Mouse (Mus musculus) monocyte, adult 2 months (primary cell): Measurements from ENCODE around the gene Scfd2.

Experiments used
- DNase-seq, 2 experiments: peaks; one replicate each; pipeline ENCODE4 v3.0.0; 2022; ENCODE audit warnings: low spot score in 2 of 2, low read depth in 1 of 2

Scfd2 gene

GRCm38 (mm10) chr5:74206038-74206437 is 325.5 kb downstream of the Scfd2 start:
- DNase-seq = no peak

- no peak for DNase-seq
These were observed 326.1 kb downstream of the Scfd2 start for GRCm38 (mm10) chr5:74205509-74205908.

- no peak for DNase-seq
These were observed 327.1 kb downstream of the Scfd2 start for GRCm38 (mm10) chr5:74204465-74204864.

DNA sequence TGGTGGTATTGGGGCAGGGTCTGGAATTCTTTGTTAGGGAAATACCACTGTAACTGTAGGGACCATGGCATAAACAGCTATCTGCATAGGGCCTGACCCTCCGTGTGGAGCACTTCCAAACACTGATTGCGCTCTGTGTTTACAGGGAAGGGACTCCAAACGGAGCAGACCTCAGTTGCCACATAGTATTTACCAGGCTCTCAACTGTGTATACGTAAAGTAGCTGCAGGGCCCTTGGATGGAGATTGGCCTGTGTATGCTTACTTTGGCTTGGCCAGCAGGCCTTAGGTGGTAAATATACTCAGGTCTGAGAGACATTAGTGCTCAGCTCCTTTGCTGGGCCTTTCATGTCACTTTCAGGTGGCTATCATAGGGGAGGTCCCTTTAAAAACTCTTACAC is 329.0 kb downstream of the Scfd2 start:
- DNase-seq = no peak

DNA sequence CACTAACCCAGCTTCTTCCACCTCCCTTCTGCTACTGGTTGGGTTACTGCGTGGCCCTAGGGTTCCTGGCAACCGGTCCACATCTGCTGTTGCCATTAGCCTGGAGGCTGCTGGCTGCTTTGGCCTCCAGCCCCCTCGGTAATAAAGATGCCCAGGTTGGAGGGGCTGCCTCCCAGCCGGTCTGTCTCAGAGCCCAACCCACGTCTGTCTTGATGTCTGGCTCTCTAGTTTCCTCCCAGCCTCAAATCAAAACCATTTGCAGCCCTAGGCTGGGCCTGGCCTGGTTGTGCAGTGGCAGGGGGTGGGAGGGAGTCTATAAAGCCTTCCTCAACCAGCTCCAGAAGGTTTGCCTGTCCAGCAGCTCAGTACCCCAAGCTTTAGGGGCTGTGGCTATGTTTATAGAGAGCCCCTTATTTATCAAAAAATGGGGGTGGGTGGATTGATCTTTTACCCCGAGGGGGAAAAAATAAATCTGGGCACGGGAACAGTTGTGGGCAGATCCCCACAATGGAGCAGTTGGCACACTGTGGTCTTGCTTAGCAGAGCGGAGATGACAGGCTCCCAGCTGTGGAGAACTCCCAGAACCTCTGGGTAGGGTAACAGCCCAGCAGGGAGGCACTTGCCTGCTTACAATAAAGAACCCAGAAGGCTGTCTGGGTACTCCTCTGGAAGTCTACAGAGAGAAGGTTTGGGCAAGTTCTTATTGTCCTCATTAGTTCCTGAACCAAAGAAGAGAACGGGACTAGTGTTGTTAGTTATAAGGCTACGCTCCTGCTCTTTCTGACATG is 329.8 kb downstream of the Scfd2 start:
- no peak for DNase-seq

DNA sequence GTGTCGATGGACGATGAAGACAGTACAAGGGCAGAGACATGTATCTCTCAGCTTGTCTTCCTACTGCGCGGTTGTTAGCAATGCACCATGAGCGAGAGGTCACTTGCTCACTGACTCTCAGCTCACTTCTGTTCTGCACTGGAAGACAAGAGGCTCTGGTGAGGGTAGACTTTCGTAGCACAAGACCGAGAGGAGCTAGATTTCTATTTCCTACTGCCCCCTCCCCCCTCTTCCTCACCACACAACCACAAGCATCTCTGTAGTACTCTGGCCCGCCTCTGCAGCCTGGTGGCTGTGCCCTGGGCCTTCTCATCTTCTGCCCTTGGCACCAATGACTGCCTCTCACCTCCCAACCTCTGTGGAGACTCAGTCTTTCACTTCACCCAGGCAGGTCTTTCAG is 331.1 kb downstream of the Scfd2 start:
- no peak for DNase-seq

GRCm38 (mm10) chr5:74199793-74200192 is 331.8 kb downstream of the Scfd2 start:
- no peak for DNase-seq

GRCm38 (mm10) chr5:74198446-74198845 is 333.1 kb downstream of the Scfd2 start:
- DNase-seq = no peak

- no peak for DNase-seq
These were observed 333.8 kb downstream of the Scfd2 start for GRCm38 (mm10) chr5:74197541-74198330.

- DNase-seq = no peak
These were observed 335.3 kb downstream of the Scfd2 start for GRCm38 (mm10) chr5:74196307-74196618.

DNA sequence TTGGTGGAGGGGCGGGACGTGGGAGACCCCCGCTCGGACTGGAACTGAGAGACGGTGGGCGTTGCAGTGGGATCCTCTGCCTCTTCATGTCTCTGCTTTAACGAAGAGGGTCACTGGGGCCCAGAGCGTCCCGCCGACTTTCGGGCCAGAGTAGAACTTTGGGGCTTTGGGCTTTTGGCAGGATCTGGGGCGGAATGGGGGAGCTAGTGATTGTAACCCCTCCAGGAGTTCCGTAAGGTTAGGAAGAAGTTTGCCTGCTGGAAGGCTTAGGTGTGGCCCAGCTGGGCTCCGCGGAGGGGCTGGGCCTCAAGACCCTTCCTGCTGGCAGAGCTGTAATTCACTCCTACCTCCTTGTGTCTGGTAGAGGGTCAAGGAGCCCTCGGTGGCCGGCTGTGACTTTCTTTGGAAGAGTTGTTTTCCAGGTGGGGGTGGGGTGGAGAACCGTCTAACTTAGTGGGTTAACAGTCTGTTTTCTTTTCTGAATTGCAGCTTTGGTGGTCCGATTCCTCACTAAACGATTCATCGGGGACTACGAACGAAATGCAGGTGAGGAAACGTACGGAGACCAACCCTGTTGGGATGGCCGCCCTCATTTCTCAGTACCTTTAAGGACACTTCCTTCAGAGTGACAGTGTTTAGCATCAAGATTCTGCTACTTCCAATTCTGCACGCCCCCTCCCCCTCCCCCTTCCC is 335.8 kb downstream of the Scfd2 start:
- DNase-seq = no peak

GRCm38 (mm10) chr5:74194841-74195613 is 336.5 kb downstream of the Scfd2 start, which contains the start of gene Rasl11b:
Gene Rasl11b, plus strand, starts transcription at chr5:74195286.
- DNase-seq = peak; percentile 28 to 37

DNA sequence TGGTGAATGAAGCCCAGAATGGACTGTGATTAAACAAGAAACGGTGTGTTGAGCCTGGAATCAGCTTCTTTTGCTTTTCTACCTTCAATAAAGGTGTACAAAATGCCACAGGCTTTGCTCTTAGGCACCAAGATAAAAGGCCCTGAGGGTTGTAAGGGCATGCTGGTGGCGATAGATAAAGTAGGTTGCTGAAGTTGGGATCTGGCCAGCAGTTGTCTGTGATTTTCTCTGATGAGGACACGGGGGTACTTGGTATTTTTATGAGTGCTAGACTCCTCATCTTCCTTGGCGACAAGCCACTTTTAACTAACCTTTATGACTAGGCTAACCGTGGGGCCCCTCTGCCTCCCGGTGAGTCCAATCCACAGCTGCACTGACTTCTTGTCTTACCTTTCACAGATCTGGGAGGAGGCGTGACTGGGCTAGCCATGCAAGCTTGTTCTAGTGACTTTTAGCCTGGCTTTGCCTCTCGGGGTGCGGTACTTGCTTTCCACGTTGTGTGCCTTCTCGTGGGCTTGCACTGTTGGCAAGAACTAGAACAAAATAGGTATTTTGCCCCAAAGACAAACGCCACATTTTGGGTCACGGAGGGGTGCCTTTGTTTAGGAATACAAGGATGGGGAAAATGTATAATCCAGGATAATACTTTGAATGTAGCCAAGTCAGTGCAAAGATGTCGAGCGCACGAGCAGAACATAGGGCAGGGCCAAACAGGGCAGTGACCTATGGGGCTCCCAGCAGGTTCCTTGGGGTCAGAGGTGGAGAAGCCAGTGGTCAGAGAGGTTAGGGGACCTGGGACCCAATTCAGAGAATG is 337.3 kb downstream of the Scfd2 start:
- DNase-seq = no peak

DNA sequence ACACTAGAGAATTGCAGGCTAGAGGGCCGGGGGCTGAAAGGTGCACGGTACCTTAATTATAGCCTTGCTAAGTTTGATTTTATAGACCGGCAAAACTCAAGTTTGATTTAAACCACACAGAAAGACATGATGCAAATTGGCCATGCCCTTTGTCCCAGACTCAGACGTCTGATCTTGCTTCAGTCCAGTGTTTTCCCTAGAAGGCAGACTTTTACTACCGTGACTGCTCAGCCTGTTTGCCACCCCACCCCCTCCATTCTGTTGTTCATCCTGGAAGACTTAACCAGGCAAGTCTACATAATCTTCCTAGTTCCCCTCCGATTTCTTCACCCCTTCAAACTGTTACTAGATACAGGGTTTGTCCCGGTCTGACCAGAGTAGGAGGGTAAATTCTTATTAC is 337.9 kb downstream of the Scfd2 start:
- DNase-seq = no peak

DNA sequence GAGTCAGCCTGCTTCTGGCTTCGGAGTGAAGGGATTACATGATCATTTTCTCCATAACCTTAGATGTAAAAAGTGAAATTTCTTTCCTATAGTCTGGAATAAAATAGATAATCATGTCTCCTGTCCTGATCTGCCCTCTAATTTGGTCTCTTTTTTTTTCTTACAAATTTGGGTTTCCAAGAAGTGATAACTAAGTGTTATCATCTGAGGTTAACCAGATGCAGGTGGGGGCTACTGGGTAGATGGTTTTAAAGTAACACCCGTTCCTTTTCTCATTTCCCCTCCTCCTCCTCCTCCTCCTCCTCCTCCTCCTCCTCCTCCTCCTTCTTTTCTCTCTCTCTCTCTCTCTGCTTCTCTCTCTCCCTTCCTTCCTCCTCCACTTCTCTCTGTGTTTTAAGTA is 338.6 kb downstream of the Scfd2 start:
- no peak for DNase-seq

GRCm38 (mm10) chr5:74190911-74191310 is 340.6 kb downstream of the Scfd2 start:
- no peak for DNase-seq

DNA sequence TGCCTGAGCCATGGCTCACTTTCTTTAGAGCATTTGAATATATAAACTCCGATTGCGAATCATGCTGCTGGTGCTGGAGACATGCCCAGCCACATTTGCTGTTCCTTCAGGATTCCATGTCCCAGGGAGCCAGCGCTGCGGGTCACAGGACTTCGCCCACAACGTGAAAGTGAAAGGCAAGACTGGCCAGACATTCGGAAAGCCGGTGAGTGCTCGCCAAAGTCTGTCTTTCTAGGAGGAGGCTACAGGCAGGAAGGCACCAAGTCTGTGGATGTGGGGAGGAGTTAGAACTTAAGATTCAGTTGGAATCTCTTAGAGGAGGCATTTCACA is 341.4 kb downstream of the Scfd2 start:
- DNase-seq = no peak

DNA sequence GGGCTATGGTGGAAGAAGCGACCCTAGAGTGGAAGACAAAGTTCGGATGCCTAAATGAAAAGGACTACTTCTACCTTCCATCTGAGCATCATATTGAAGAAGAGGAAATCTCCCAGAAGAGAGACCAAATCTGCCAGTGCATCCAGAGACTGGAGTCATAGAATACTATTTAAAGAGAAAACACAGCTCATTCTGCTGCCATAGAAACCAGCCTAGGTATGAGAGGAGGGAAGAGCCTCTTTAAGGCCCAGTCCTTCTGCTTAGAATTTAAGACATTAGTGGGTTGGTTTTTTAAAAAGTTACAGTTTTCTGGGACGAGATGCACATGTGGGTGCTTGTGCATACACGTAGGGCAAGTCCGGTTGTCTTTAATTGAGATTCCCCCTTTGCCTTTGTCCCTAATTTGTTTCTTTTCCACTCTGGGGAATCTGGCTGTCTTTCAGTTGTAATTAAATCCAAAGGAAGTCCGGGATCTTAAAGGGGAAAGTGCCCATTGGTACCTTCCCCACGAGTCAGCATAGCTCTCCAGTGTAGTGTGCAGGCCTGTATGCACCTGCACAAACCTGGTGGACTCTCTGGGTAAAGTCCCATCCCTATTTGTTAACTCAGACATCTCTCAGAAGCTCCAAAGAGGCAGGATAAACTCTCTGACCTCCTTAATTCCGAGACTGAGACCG is 341.9 kb downstream of the Scfd2 start:
- no peak for DNase-seq

DNA sequence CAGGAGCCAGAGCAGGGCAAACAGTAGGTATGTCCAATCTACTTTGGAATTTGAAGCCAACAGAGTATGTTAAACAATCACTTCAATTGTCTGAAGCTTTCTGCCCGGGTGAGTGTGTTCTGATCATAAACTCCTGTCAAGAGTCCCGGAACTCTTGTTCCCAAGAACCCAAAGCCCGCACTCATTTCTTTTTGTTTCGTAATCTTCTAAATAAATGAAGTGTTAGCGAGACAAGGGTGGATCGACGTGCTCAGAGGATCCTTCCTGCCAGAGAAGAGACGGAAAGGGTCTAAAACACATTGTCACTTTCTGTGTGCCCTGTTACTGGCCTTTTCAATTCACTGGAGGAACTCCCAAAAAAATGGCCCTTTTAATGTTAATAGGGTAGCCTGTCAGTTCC is 342.7 kb downstream of the Scfd2 start:
- DNase-seq = no peak

GRCm38 (mm10) chr5:74188076-74188475 is 343.5 kb downstream of the Scfd2 start:
- no peak for DNase-seq
